Mouse (Mus musculus) embryonic stem cell, embryonic (primary cell): ENCODE results near the gene Tdg.
"Not testable (repeated sequence)": the region's sequence is repeated elsewhere in the genome, so short reads cannot be mapped to it uniquely, and the experiment has no call there.

Experiments used
- CTCF ChIA-PET, 4 experiments: fragments of 300-600 bp in 2 of 4; fragments of 350-600 bp in 2 of 4; sonication (Branson Sonifier 250); formaldehyde crosslinking; loops; one replicate each; lab custom pipeline; 2022; ENCODE audit warnings: inconsistent platforms in 2 of 4; lab: Charles Lee
- POLR2A ChIA-PET, 4 experiments: fragments of 300-600 bp in 2 of 4; fragments of 350-600 bp in 2 of 4; sonication (Branson Sonifier 250); formaldehyde crosslinking; loops; one replicate each; lab custom pipeline; 2022; ENCODE audit warnings: antibody characterized with exemption in 4 of 4, inconsistent platforms in 1 of 4; lab: Charles Lee

Gene Tdg

GRCm38 (mm10) chr10:82629586-82630255 is at the start of gene Tdg:
Gene Tdg, plus strand, starts transcription at chr10:82629828.
- ChIA-PET POLR2A (interaction anchor here (0.6 to 4.6 kb wide), 34 partner anchors 9 to 1213 kb away, joined by 3 to 35 read pairs (median 4); partner anchors contain the start of genes Gm4924 (in 2 of the 4), Nfyb (in 2 of the 4) and Eid3 (in 1 of the 4)), CTCF (interaction anchor here in 1 of 4 experiments (0.5 kb wide), 1 partner anchor 1148 kb away, joined by 11 read pairs; no protein-coding TSS in a partner anchor)

GRCm38 (mm10) chr10:82589673-82590072 is 40.0 kb upstream of the Tdg start:
- CTCF ChIA-PET = interaction anchor here in 1 of 4 experiments (0.6 to 1.3 kb wide), 5 partner anchors 33 to 312 kb away, joined by 3 to 4 read pairs (median 3); partner anchors contain the start of gene 1190007I07Rik
- POLR2A ChIA-PET = interaction anchor here in 3 of 4 experiments (0.6 to 1.8 kb wide), 8 partner anchors 19 to 491 kb away, joined by 3 to 16 read pairs (median 4); partner anchors contain the start of genes 1190007I07Rik (in 2 of the 3), Tdg (in 2 of the 3) and Nfyb (in 1 of the 3)

GRCm38 (mm10) chr10:82594421-82594820 is 35.2 kb upstream of the Tdg start:
- POLR2A ChIA-PET = interaction anchor here in 2 of 4 experiments (0.6 to 0.9 kb wide), 3 partner anchors 29 to 265 kb away, joined by 3 to 6 read pairs (median 4); partner anchors contain the start of gene 1190007I07Rik (in 2 of the 2)
- CTCF ChIA-PET = not testable (repeated sequence)

- CTCF ChIA-PET = no interaction called here
- POLR2A ChIA-PET = interaction anchor here in 2 of 4 experiments (0.9 to 3.5 kb wide), 17 partner anchors 9 to 444 kb away, joined by 3 to 46 read pairs (median 6); partner anchors contain the start of genes Gm4924 (in 1 of the 2) and Nfyb (in 1 of the 2)
These were observed 7.4 kb upstream of the Tdg start for GRCm38 (mm10) chr10:82622235-82622634.

GRCm38 (mm10) chr10:82622671-82623552 is 6.7 kb upstream of the Tdg start, which contains the start of gene 1190007I07Rik:
Gene 1190007I07Rik, minus strand, starts transcription at chr10:82623228.
- POLR2A ChIA-PET = interaction anchor here in 3 of 4 experiments (0.6 to 3.5 kb wide), 98 partner anchors 9 to 1587 kb away, joined by 3 to 46 read pairs (median 4); partner anchors contain the start of genes Nfyb (in 3 of the 3), Gm4924 (in 2 of the 3), Zfp938 (in 2 of the 3) and AU041133 (in 1 of the 3)
- CTCF ChIA-PET = interaction anchor here (0.6 to 1.8 kb wide), 6 partner anchors 33 to 286 kb away, joined by 3 to 22 read pairs (median 4); no protein-coding TSS in a partner anchor

GRCm38 (mm10) chr10:82623553-82623932 is 6.1 kb upstream of the Tdg start:
- ChIA-PET CTCF (interaction anchor here in 3 of 4 experiments (0.6 to 1.8 kb wide), 6 partner anchors 34 to 602 kb away, joined by 3 to 22 read pairs (median 5); no protein-coding TSS in a partner anchor), POLR2A (interaction anchor here in 3 of 4 experiments (0.6 to 3.5 kb wide), 92 partner anchors 8 to 1586 kb away, joined by 3 to 46 read pairs (median 4); partner anchors contain the start of genes Nfyb (in 3 of the 3), Gm4924 (in 2 of the 3), Zfp938 (in 2 of the 3) and AU041133 (in 1 of the 3))

- POLR2A ChIA-PET = interaction anchor here (0.6 to 4.6 kb wide), 30 partner anchors 10 to 1212 kb away, joined by 3 to 35 read pairs (median 4); partner anchors contain the start of genes Gm4924 (in 2 of the 4), Nfyb (in 2 of the 4) and Eid3 (in 1 of the 4)
- CTCF ChIA-PET = interaction anchor here in 1 of 4 experiments (0.5 to 0.7 kb wide), 2 partner anchors 16 to 1147 kb away, joined by 5 to 11 read pairs; no protein-coding TSS in a partner anchor
These were observed 480 bp upstream of the Tdg start for GRCm38 (mm10) chr10:82629111-82629585.

- CTCF ChIA-PET = no interaction called here
- POLR2A ChIA-PET = interaction anchor here in 3 of 4 experiments (0.5 to 4.6 kb wide), 22 partner anchors 7 to 1118 kb away, joined by 3 to 46 read pairs (median 4); partner anchors contain the start of genes 1190007I07Rik (in 3 of the 3) and Nfyb (in 2 of the 3)
These were observed 869 bp downstream of the Tdg start for GRCm38 (mm10) chr10:82630497-82630896.

GRCm38 (mm10) chr10:82631133-82631532 is 1.5 kb downstream of the Tdg start:
- CTCF ChIA-PET = interaction anchor here in 1 of 4 experiments (1.4 kb wide), 1 partner anchor 36 kb away, joined by 6 read pairs; no protein-coding TSS in a partner anchor

GRCm38 (mm10) chr10:82632496-82633280 is 3.1 kb downstream of the Tdg start:
- POLR2A ChIA-PET = interaction anchor here in 3 of 4 experiments (0.8 to 4.6 kb wide), 10 partner anchors 9 to 227 kb away, joined by 3 to 46 read pairs (median 6); partner anchors contain the start of genes 1190007I07Rik (in 3 of the 3) and Nfyb (in 1 of the 3)

More at GRCm38 (mm10) chr10:82631133-82631532, 1.5 kb downstream of the Tdg start:
- POLR2A ChIA-PET = interaction anchor here in 3 of 4 experiments (0.5 to 4.6 kb wide), 21 partner anchors 8 to 405 kb away, joined by 3 to 46 read pairs (median 5); partner anchors contain the start of genes 1190007I07Rik (in 3 of the 3) and Nfyb (in 2 of the 3)

GRCm38 (mm10) chr10:82634348-82634747 is 4.7 kb downstream of the Tdg start:
- POLR2A ChIA-PET = interaction anchor here in 2 of 4 experiments (1.3 to 3.6 kb wide), 3 partner anchors 11 kb away, joined by 4 to 46 read pairs (median 8); partner anchors contain the start of gene 1190007I07Rik (in 2 of the 2)
- CTCF ChIA-PET = no interaction called here

More at GRCm38 (mm10) chr10:82632496-82633280, 3.1 kb downstream of the Tdg start:
- CTCF ChIA-PET = interaction anchor here in 1 of 4 experiments (0.8 kb wide), 1 partner anchor 12 kb away, joined by 3 read pairs; no protein-coding TSS in a partner anchor

GRCm38 (mm10) chr10:82636321-82636720 is 6.7 kb downstream of the Tdg start:
- ChIA-PET CTCF (no interaction called here), POLR2A (interaction anchor here in 2 of 4 experiments (1.0 to 2.0 kb wide), 3 partner anchors 13 to 223 kb away, joined by 3 to 8 read pairs (median 4); partner anchors contain the start of gene 1190007I07Rik (in 2 of the 2))

GRCm38 (mm10) chr10:82639032-82639698 is 9.5 kb downstream of the Tdg start:
- ChIA-PET CTCF (interaction anchor here in 2 of 4 experiments (0.6 kb wide), 2 partner anchors 262 to 305 kb away, joined by 3 to 4 read pairs; no protein-coding TSS in a partner anchor), POLR2A (interaction anchor here in 2 of 4 experiments (0.5 to 3.3 kb wide), 5 partner anchors 9 to 223 kb away, joined by 3 to 19 read pairs (median 7); partner anchors contain the start of genes Tdg (in 2 of the 2) and 1190007I07Rik (in 1 of the 2))

GRCm38 (mm10) chr10:82641481-82641880 is 11.9 kb downstream of the Tdg start:
- CTCF ChIA-PET = no interaction called here
- POLR2A ChIA-PET = interaction anchor here in 2 of 4 experiments (0.6 to 4.2 kb wide), 5 partner anchors 11 to 217 kb away, joined by 3 to 23 read pairs (median 7); partner anchors contain the start of genes Tdg (in 2 of the 2) and 1190007I07Rik (in 1 of the 2)

GRCm38 (mm10) chr10:82646083-82646482 is 16.5 kb downstream of the Tdg start:
- CTCF ChIA-PET = no interaction called here
- POLR2A ChIA-PET = interaction anchor here in 2 of 4 experiments (0.7 to 1.5 kb wide), 4 partner anchors 16 to 213 kb away, joined by 3 to 4 read pairs (median 3); partner anchors contain the start of genes 1190007I07Rik (in 1 of the 2) and Tdg (in 1 of the 2)
